Mouse (Mus musculus) granulocyte monocyte progenitor cell, adult 5-6 weeks (primary cell): ENCODE measurements around the gene Afap1. TPM values are rescaled to one million over a fixed set of nuclear protein-coding genes. Genes with fewer than 3 reads are reported as not detected.

Experiments used
- ATAC-seq: replicated peaks from 2 replicates; pipeline ENCODE4 v1.8.0; 2016; ENCODE audit warnings: mild to moderate bottlenecking, moderate TSS enrichment, inconsistent platforms; ENCODE audit not compliant: poor library complexity, severe bottlenecking
- total RNA-seq, 2 experiments: library from RNA; stranded (forward) in 1 of 2; stranded (reverse) in 1 of 2; fragments of 200-712, 200-1000 nt in 1 of 2; fragments of >200 nt in 1 of 2; fragmentation: Nextera tagmentation in 1 of 2; gene quantifications; 2 replicates each; pipeline ENCODE4 v1.2.3; 2014 to 2017

Gene Afap1
- total RNA-seq, 2 experiments from 2014 or later: 17.9 to 36.0 TPM

DNA sequence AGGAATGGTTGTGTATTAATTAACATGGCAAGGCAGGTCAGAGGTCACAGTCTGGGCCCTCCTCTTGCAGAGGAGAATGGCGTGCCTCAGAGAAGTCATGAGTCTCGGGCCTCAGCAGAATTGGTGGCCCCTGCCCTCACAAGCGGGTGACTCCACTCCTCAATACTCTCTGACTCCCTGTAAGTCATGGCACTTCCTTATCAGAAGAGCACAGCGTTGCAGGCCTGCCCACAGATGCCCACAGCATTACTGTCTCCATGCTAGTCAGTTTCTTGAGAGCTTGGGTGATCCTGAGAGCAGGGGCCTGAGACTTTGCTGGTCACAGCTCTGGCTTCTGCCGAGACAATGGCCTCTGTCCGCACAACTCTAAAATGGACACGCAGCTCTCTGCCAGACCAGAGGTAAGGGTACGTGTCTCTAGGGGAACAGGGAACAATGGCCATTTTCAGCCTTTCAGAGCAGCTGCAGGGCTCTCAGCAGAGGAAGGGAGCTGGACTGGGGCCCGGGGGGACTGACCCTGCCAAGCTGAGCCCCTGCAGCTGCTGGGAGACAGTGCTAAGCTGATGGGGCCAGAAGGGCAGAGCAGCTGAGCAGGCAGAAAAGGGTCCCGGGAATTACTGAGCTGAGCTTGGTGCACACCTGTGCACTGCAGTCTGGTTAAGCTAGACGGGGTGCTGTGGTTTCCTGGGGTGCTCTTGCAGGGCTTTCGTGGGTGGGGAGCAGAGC is 77.4 kb downstream of the Afap1 start:
- no peak for ATAC-seq

- 0 out of 2 replicates have a peak, but pooled peaks have one; percentile 59 for ATAC-seq
These were observed 78.9 kb downstream of the Afap1 start for GRCm38 (mm10) chr5:35971841-35972578.

GRCm38 (mm10) chr5:35972739-35973138 is 79.6 kb downstream of the Afap1 start:
- no peak for ATAC-seq

DNA sequence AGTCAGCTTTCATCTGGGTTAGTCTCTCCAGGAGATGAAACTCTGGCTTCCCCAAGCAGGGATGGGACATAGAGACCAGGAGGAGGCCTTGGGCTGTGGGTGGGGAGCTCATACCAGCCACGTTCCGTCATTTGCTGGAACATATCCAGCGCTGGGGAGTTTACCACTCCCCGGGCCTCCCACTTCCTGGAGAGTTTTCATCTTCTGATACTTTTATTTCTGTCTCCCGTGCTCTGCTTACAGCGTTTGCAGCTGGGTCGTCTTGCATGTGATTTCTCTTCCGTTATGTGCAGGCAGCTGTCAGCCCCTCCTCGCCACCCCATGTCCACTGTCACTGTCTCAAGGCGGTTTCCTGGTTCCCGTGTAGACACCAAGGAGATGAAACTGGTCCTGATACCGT is 80.7 kb downstream of the Afap1 start:
- peak; percentile 18 for ATAC-seq

DNA sequence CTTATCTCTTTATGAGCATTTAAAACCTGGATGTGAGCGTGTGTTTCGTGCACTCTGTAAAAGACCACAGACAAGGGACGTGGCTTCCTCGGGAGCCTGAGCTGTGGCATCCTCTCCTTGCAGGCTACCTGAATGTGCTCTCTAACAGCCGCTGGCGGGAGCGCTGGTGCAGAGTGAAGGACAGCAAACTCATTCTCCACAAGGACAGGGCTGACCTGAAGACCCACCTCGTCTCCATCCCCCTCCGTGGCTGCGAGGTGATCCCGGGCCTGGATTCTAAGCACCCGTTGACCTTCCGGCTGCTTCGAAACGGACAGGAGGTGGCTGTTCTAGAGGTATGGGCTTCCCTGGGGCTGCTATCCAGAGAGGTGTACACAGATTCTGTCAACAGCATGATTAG is 81.1 kb downstream of the Afap1 start:
- no peak for ATAC-seq

GRCm38 (mm10) chr5:35975681-35976080 is 82.6 kb downstream of the Afap1 start:
- ATAC-seq: peak; percentile 81

GRCm38 (mm10) chr5:35980542-35980941 is 87.4 kb downstream of the Afap1 start:
- no peak for ATAC-seq

DNA sequence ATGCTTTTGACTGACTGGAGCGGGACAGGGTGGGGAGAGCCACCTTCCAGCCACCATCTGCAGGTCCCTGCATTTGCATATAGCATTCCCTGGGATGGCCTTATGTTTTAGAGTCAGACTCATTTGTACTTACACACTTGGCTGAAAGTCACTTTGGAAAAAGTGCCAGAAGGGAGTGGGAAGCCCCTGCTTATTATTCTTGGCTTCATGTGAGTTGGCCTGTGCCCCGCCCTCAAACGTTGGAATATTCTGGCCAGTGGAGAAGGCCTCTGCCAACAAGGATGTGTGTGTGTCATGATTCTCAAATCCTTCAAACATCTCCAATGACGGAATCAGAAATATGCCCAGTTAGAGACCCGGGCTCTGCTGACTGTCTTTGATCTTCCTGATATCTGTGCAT is 88.2 kb downstream of the Afap1 start:
- no peak for ATAC-seq

DNA sequence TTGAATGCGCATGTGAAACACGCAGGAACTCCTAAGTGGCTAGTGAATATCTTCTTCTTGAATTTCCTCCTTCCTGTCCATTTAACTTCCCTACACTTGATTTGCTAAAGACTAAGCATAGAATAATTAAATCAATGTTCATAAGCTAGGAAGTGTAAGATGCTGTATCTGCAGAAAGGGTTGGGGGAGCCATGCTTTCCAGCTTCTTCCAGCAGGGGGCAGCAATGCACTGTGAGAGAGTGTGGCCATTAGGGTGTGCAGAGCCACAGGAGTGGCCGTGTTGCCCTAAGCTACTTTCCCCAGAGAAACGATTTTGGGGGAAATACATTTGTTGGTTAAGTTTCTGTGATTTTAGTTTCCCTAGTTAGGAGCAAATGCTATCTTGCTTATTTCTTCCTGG is 88.9 kb downstream of the Afap1 start:
- peak; percentile 72 for ATAC-seq

GRCm38 (mm10) chr5:35985611-35986010 is 92.5 kb downstream of the Afap1 start:
- ATAC-seq: no peak

DNA sequence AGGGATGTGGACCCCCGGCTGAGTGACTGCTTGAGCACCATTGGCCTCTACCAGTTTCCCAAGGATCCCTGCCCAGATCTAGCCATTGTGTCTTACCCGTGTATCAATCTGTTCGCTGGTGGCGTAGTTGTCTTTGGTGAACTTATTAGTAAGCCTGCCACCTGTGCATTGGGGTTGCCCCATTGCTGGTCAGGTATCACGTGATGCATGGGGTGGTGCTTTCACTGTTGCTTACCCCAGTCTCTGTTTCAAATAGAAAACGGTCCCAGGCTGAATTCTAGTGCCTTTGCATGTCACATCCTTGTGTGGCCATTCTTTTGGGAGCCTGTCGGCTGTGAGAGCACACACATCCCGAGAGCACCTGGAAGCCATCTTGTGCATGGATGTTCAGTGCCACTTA is 95.0 kb downstream of the Afap1 start:
- ATAC-seq: no peak

- ATAC-seq: no peak
These were observed 96.4 kb downstream of the Afap1 start for GRCm38 (mm10) chr5:35989506-35989905.

GRCm38 (mm10) chr5:35989986-35990735 is 97.0 kb downstream of the Afap1 start:
- no peak for ATAC-seq

DNA sequence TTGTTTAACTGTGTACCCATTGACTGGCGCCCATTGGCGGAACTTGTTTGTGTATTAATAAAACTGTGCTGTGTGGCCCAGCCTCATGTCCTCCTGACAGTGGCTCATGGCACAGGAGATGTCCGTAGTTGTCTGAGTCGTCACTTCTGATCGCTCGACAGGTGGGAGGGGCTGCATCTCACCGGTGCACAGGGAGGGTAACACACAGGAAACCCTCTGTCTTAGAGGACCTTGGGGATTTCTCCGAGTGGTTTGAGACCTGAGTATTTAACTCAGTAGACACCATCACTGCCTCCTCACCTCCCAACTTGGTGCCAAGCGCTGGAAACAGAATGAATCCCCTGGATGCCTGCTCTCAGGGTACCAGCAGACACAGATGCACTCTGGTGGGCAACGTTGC is 110.7 kb downstream of the Afap1 start:
- no peak for ATAC-seq

DNA sequence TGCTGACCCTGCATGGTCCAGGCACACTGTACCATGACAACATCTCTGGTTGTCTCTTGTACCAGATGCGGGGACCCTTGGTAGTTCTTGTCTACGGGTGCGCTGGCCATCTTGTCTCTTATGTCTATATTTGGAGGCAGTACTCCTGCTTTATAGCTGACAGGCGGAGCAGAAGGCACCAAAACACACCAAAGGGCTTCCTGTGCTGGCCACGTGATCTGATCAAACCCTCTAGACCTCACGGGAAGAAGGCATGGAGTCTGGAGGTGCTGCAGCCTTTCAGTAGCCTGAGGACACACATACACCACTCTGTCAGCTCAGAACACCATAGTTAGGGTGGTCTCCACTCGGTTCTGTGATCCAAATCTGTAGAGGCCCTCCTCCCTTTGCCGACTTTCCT is 113.0 kb downstream of the Afap1 start:
- no peak for ATAC-seq

GRCm38 (mm10) chr5:36006586-36006985 is 113.5 kb downstream of the Afap1 start:
- ATAC-seq: no peak

DNA sequence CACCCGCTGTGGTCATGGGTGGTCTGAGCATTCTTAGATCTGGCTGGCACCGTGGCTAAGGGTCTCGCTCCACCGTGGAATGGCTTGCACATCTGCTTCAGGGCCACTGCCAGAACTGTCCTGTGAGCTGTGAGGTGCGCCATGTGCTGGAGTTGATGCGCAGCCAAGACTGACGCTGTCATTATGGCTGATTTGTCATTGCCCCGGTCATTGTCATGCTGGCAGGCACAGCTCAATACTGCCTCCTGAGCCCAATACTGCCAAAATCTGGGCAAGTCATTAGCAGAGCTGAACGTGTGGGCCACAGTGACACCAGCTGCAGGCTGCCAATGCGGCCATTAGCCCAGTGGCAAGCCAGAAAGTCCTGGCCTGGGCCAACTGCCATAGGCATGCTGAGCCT is 114.5 kb downstream of the Afap1 start:
- no peak for ATAC-seq

- no peak for ATAC-seq
These were observed 116.3 kb downstream of the Afap1 start for GRCm38 (mm10) chr5:36009405-36009804.

DNA sequence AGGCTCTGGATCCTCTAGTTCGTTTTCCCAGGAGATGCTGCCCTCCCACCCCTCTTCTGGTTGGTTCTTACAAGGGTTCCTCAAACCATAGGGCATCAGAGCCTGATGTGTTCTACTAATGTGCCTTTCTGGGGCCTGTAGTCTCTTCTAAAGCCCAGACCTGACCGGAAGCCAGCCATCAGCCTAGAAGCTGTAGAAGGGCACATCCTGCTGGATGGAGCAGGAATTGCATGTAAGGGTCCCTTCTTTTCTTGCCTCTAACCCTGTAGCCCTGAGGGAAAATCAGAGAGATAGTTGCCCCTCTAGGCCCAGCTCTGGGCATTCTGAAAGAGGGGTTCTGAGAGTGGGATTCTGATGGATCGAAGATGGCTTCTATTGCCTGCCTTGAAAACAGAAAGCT is 125.2 kb downstream of the Afap1 start:
- ATAC-seq: no peak

DNA sequence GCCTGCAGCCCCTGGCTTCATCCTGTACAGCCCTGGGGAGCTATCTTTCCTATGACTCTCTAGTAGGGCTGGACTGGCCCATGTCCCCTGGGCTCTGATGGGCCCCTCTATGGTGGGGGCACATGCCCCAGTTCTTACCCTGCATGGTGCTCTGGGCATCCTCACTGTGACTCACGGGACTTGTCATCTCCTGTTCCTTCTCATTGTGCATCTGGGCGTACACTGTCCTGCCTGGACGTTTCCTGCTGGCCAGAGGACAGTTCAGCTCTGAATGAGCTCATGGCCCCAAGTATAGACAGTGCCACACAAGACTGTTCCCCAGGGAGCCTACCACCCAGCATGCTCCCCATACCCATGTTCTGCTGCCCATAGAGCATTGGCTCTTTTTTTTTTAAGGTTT is 128.0 kb downstream of the Afap1 start:
- ATAC-seq: no peak

- ATAC-seq: no peak
These were observed 129.2 kb downstream of the Afap1 start for GRCm38 (mm10) chr5:36022361-36022760.
